Mouse (Mus musculus) embryo, embryonic 11.5 days (tissue): Measurements from ENCODE around the gene Krtcap2.

Source experiments
- DNase-seq: peaks from one replicate; pipeline ENCODE4 v3.0.0-alpha.2; 2012; ENCODE audit warnings: low read depth, low spot score

Krtcap2 gene

DNA sequence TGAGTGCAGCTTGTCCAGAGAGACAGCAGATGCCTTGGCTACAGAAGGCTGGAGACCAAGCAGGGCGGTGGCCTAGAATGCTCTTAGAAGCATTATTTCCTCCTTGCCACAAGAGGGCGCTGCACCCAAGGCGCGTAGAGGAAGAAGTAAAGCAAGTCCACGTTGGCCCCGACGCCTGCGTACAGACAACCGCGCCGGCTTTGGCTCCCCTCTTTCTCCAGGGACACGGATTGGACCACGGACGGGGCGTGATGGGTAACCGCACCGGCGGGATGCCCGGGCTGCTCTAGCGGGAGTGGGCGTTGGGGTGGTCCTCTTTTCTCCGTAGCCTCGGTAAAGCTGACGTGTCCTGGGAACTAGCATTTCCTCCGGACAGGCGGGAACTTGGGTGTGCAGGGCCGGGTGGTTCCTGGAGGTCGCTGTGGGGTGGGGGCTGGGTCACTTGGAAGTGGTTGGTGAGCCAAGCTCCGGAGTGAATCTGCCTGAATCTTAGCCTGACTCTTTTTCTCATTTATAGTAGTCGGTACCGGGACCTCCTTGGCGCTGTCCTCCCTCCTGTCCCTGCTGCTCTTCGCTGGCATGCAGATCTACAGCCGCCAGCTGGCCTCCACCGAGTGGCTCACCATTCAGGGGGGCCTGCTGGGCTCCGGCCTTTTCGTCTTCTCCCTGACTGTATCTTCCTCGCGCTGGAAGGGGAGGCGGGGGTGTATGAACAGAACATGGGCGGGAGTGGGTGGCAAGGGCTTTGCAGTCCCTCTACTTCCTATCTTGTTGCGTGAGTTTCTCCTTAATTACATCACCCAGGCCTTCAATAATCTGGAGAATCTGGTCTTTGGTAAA lies 715 bp downstream of the Krtcap2 start, which contains the start of gene Trim46:
Gene Trim46 (minus strand): TSS at position 49 of the 840 bp plus-strand sequence.
- DNase-seq: peak; percentile 86

GRCm38 (mm10) chr3:89247466-89247865 lies 1.7 kb downstream of the Krtcap2 start:
- DNase-seq: no peak

DNA sequence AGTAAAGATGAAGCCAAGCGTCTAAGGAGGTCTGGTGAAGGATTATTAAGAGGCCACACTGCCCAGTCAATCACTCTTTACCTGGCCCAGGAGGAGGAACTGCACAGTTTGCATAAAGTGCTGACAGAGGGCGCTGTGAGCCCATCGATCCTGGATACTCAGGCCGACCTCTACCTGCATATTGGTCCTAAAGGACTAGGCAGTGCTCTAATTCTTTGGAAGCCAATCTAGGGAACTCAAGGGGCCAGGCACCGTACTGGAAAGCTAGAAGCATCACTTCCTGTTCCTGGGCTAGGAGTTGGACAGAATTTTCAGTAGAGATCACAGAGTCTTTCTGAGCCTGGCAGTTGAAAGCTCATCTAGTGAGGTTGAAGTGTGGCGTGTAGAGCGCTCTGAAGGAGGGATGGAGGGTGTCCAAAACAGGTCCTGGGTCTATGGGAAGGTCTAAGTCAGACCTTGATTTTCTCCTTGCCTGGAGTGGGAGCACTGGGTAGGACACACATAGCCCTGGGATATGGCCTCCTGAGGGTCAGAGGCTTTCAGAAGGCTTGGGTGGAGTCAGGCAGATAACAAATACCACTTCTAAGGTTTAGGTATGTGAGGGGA lies 4.8 kb downstream of the Krtcap2 start:
- DNase-seq: no peak

DNA sequence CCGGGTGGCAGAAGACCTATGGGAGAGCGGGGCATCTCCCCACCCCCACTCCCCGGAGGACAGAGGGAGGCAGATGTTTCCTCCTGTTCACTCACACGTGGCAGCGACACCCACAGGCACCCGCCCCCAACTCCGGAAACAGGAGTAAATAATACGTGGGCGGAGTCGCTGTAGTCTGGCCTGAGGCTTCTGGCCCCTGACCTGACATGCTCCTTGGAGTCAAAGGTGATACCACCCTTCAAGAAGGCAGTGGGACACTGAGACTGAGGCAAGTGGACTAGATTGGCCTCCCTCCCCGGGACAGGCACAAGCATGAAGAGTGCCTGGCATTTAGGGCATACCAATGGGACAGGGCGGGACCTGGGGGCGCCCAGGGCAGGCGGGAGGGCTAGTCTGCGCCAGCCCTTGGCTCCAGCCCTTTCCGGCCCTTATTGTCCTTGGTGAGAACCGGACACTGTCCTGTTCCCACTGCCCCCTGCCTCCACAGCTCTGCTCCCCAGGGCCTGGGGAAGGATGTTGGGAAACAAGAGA lies 5.7 kb downstream of the Krtcap2 start:
- no peak for DNase-seq

GRCm38 (mm10) chr3:89254994-89255393 lies 9.2 kb downstream of the Krtcap2 start:
- DNase-seq: no peak

GRCm38 (mm10) chr3:89256177-89256576 lies 10.4 kb downstream of the Krtcap2 start:
- no peak for DNase-seq

GRCm38 (mm10) chr3:89259076-89259475 lies 13.3 kb downstream of the Krtcap2 start, which contains the start of gene Dpm3:
Gene Dpm3, plus strand, starts transcription at chr3:89259358.
- DNase-seq: no peak

DNA sequence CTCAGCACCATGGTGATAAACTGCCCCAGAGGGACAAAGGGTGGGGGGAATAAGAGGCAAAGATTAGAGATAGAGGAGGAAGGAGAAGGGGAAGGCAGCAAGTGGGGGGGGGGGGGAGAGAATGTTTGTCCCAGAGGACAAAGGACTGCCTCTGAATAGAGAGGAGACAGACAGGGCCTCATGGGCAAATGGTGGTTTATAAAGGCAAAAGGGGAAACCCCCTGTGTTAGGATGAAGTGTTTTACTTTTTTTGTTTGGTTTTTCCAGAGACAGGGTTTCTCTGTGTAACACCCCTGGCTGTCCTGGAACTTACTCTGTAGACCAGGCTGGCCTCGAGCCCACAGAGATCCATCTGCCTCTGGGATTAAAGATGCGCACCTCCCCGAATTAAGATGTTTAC lies 14.4 kb downstream of the Krtcap2 start:
- DNase-seq: no peak

DNA sequence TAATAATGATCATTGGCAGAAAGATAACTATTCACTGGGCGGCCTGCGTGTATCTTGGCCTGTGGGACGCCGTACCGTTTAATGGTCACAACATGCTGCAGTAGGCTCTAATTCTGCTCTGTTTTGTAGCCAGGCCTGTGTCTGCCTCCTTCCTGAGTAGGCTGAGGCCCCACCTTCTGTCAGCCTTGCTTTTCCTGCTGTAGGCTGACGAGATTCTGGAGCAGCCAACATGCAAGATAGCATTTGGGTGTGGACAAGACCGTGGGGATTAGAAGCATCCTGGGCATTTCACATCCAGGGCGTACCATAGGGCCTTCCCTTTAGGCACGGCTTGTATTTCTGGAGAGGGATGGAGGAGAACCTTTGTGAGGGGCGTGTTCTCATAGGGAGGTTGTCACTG lies 16.7 kb downstream of the Krtcap2 start:
- no peak for DNase-seq

GRCm38 (mm10) chr3:89266439-89266893 lies 20.7 kb downstream of the Krtcap2 start:
- DNase-seq: no peak

DNA sequence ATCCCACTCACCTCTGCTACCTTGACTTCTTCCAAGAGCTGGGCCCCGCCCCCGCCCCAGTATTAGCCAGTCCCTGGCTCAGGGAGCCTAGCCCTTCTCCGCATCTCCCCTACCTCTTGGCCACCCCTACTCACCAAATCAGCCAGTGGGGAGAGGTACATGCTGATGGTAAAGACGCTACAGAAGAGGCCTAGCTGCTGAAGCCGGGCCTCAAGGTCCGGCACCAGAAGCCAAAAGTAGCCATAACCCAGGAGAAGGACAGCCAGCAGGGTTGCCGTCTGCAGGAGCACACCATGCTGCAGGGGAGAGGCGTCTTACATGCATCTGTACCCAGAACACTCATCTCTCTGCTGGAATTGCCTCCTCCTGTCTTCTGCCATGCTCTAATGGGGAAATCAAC lies 23.1 kb downstream of the Krtcap2 start:
- no peak for DNase-seq

DNA sequence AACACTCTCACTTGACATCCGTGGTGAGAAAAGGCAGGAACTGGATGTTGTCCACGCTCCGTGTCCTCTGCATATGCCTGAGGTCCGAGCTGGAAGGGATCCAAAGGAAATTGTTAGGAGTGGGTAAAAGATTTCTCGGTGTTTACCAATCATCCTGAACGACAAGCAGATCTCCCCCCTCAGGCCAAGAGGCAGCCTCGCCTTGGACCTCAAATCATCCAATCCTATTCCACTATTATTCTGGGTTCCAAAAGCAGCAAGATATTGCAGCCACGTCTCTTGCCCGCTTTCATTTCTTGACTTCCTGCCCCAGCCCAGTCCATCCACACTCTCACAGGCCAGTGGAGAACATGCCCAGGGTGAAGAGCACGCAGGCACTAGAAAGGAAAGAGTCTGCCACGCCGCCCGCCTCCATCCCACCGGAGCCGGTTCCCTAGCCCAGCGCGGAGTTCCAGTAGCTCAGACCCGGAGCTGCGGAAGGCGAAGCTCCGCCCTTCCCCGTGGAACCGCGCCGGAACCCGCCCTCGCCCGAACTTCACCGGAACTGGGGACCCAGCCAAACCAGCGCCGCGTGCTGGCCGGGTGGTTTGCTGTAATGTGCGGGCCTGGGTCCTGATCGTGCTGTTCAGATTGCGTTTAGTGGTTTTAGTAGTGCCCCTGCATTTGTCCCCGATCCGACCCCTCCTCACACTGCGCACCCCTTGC lies 24.4 kb downstream of the Krtcap2 start, which contains the start of gene Slc50a1:
Gene Slc50a1 (minus strand): TSS at position 520 of the 705 bp plus-strand sequence.
- DNase-seq: no peak

GRCm38 (mm10) chr3:89270891-89271290 lies 25.1 kb downstream of the Krtcap2 start:
- no peak for DNase-seq

- DNase-seq: no peak
Observed at GRCm38 (mm10) chr3:89271760-89272159, 26.0 kb downstream of the Krtcap2 start.

DNA sequence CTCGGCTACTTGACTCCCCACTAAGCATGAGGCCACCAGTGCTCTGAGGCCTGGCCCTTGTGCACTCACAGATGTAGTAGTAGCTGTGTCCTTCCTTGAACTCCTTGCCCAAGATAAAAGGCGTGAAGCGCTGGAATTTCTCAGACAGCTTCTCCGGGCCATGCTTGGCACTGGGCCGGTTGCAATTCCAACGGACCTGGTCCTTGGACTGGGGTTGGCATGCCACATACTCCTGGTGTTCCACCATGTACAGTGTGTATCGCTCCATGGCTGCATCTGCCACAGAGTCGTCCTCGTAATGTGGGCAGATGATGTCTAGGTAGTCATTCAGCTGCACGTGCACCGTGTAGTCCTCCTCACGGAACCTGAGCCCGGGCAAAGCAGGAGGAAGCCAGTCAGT lies 30.3 kb downstream of the Krtcap2 start:
- DNase-seq: no peak

- no peak for DNase-seq
Observed at GRCm38 (mm10) chr3:89277281-89278021, 31.7 kb downstream of the Krtcap2 start.

DNA sequence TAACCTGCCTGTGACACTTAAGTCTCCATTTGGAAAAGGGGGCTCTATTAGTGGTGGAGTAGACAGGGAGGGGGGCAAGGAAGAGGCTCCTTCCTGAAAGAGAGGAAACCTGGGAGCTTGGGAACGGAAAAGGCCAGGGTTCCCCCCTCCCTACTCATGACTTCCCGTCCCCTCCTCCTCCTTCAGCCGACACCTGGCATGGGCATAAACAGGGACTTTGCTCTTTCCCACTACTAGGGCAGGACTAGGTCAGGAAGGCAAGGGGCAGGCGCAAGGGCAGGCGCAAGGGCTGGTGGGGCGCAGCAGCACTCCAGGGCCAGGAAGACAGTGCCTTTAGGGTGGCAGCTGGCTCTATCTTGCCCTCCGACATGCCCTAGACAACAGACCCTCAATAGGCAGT lies 32.3 kb downstream of the Krtcap2 start:
- DNase-seq: no peak

GRCm38 (mm10) chr3:89278643-89279042 lies 32.9 kb downstream of the Krtcap2 start:
- no peak for DNase-seq

- peak; percentile 61 for DNase-seq
Observed at GRCm38 (mm10) chr3:89279153-89279890, 33.6 kb downstream of the Krtcap2 start.

GRCm38 (mm10) chr3:89280050-89280605 lies 34.4 kb downstream of the Krtcap2 start:
- DNase-seq: no peak
